Mouse (Mus musculus): Measurements from ENCODE around the gene Wdhd1. TPM values are rescaled to one million over a fixed set of nuclear protein-coding genes. Genes with fewer than 3 reads are reported as not detected.

Gene Wdhd1
- total and polyA plus RNA-seq, 3 experiments: 37.1 to 81.0 (median 61.4) TPM

- Histone ChIP-seq H3K27me3 (replicated peaks) (no peaks in the 10 kb centered on the region), H3K27ac (ENCODE audit: insufficient read depth, low read depth) (no peak overlapping the region), H3K79me2 (replicated peaks; ENCODE audit: control insufficient read depth, extremely low read depth, insufficient read depth, poor library complexity, severe bottlenecking) (no peaks in the 10 kb centered on the region), H3K9me3 (replicated peaks; ENCODE audit: low read length) (peaks cover 9% of the 10 kb centered on the region), H3K9ac (ENCODE audit: insufficient read depth, low read depth) (no peak overlapping the region), H3K4me3 (replicated peaks in 1 of 3; ENCODE audit: low read depth in 2 of 3, low read length in 2 of 3, poor library complexity in 1 of 3) (no peak overlapping the region), H3K4me1 (ENCODE audit: control insufficient read depth in 1 of 2, insufficient read depth in 2 of 2) (no peaks in the 10 kb centered on the region), H3K36me3 (replicated peaks in 1 of 2; ENCODE audit: control insufficient read depth in 1 of 2, insufficient read depth in 1 of 2, low read length in 1 of 2) (peaks cover 39 to 56% of the 10 kb centered on the region in 2 experiments), H3K4me2 (ENCODE audit: insufficient read depth, low read depth, poor library complexity, severe bottlenecking) (no peak overlapping the region)
- dilution Hi-C loops (cut with MboI; ENCODE audit: extremely low pct_ligation_motif_present, extremely low pct_unique_long_range_greater_than_20kb, low sequenced_read_pairs): no loop called here
- in situ Hi-C loops (cut with MboI; ENCODE audit: low pct_ligation_motif_present, low pct_unique_long_range_greater_than_20kb, low sequenced_read_pairs): loop anchor here (25.0 kb wide), 1 partner anchor 353 kb away; the partner anchor contains the start of gene Samd4
- no peak for TF ChIP-seq IRF4 (IDR thresholded peaks at IDR 0.05; ENCODE audit: low read depth, low read length)
- no peak for TF ChIP-seq ELF1 (IDR thresholded peaks at IDR 0.05; ENCODE audit: low read depth, low read length)
- TF ChIP-seq USF1 (IDR thresholded peaks at IDR 0.05; ENCODE audit: low read depth, low read length): no peak
- no peak for TF ChIP-seq ZMIZ1 (IDR thresholded peaks at IDR 0.05; ENCODE audit: low read depth, low read length)
- no peak for TF ChIP-seq BHLHE40 (IDR thresholded peaks at IDR 0.05; ENCODE audit: low read depth, low read length)
- TF ChIP-seq EP300 (IDR thresholded peaks at IDR 0.05; ENCODE audit: low read length): no peak
- no peak for TF ChIP-seq CHD1 (IDR thresholded peaks at IDR 0.05; ENCODE audit: low read depth, low read length)
- no peak for TF ChIP-seq CHD2 (IDR thresholded peaks at IDR 0.05; ENCODE audit: low read length)
- TF ChIP-seq POLR2A (IDR thresholded peaks at IDR 0.05; ENCODE audit: low read depth, low read length): no peak
- TF ChIP-seq CTCF (conservative IDR thresholded peaks at IDR 0.05 in 1 of 2, IDR thresholded peaks at IDR 0.05 in 1 of 2; ENCODE audit: low read depth in 2 of 2, low read length in 2 of 2): no peak
- TF ChIP-seq ETS1 (conservative IDR thresholded peaks at IDR 0.05; ENCODE audit: low read depth, low read length): no peak
- no peak for TF ChIP-seq MAX (IDR thresholded peaks at IDR 0.05; ENCODE audit: low read length)
- no peak for TF ChIP-seq MYC (IDR thresholded peaks at IDR 0.05; ENCODE audit: low read depth, low read length)
- no peak for TF ChIP-seq ZC3H11A (IDR thresholded peaks at IDR 0.05; ENCODE audit: low read depth, low read length)
- TF ChIP-seq RCOR1 (conservative IDR thresholded peaks at IDR 0.05; ENCODE audit: low read depth, low read length): no peak
- TF ChIP-seq MEF2A (IDR thresholded peaks at IDR 0.05; ENCODE audit: borderline replicate concordance, low read depth, low read length): no peak
- TF ChIP-seq JUN (IDR thresholded peaks at IDR 0.05; ENCODE audit: insufficient read depth, low read depth, low read length): no peak
- TF ChIP-seq TBP (conservative IDR thresholded peaks at IDR 0.05; ENCODE audit: low read depth, low read length): no peak
- no peak for DNase-seq (ENCODE audit: extremely low read depth)
These were observed 36.1 kb downstream of the Wdhd1 start for GRCm38 (mm10) chr14:47240600-47240999.

GRCm38 (mm10) chr14:47237286-47237685 lies 39.4 kb downstream of the Wdhd1 start:
- in situ Hi-C loops (cut with MboI; ENCODE audit: low pct_ligation_motif_present, low pct_unique_long_range_greater_than_20kb, low sequenced_read_pairs) (loop anchor here (25.0 kb wide), 1 partner anchor 350 kb away; the partner anchor contains the start of gene Samd4), dilution Hi-C loops (cut with MboI; ENCODE audit: extremely low pct_ligation_motif_present, extremely low pct_unique_long_range_greater_than_20kb, low sequenced_read_pairs) (no loop called here)
- Histone ChIP-seq H3K4me3 (replicated peaks in 1 of 3; ENCODE audit: low read depth in 2 of 3, low read length in 2 of 3, poor library complexity in 1 of 3) (no peak overlapping the region), H3K27me3 (replicated peaks) (no peaks in the 10 kb centered on the region), H3K9me3 (replicated peaks; ENCODE audit: low read length) (peaks cover 10% of the 10 kb centered on the region), H3K4me2 (ENCODE audit: insufficient read depth, low read depth, poor library complexity, severe bottlenecking) (no peak overlapping the region), H3K27ac (ENCODE audit: insufficient read depth, low read depth) (no peak overlapping the region), H3K36me3 (replicated peaks in 1 of 2; ENCODE audit: control insufficient read depth in 1 of 2, insufficient read depth in 1 of 2, low read length in 1 of 2) (peaks cover 18 to 26% of the 10 kb centered on the region in 2 experiments), H3K79me2 (replicated peaks; ENCODE audit: control insufficient read depth, extremely low read depth, insufficient read depth, poor library complexity, severe bottlenecking) (no peaks in the 10 kb centered on the region), H3K4me1 (ENCODE audit: control insufficient read depth in 1 of 2, insufficient read depth in 2 of 2) (no peaks in the 10 kb centered on the region), H3K9ac (ENCODE audit: insufficient read depth, low read depth) (no peak overlapping the region)
- TF ChIP-seq RAD21 (IDR thresholded peaks at IDR 0.05; ENCODE audit: low read depth, low read length): no peak
- TF ChIP-seq HCFC1 (IDR thresholded peaks at IDR 0.05; ENCODE audit: low read depth, low read length): no peak
- TF ChIP-seq KAT2A (IDR thresholded peaks at IDR 0.05; ENCODE audit: insufficient replicate concordance, low read length): no peak
- TF ChIP-seq MAFK (IDR thresholded peaks at IDR 0.05; ENCODE audit: insufficient replicate concordance, low read length): no peak
- TF ChIP-seq SIN3A (IDR thresholded peaks at IDR 0.05; ENCODE audit: low read length): no peak
- no peak for TF ChIP-seq EP300 (IDR thresholded peaks at IDR 0.05; ENCODE audit: low read length)
- TF ChIP-seq JUN (IDR thresholded peaks at IDR 0.05; ENCODE audit: insufficient read depth, low read depth, low read length): no peak
- TF ChIP-seq GABPA (IDR thresholded peaks at IDR 0.05; ENCODE audit: insufficient replicate concordance, low read depth, low read length): no peak
- no peak for TF ChIP-seq CHD1 (IDR thresholded peaks at IDR 0.05; ENCODE audit: low read depth, low read length)
- no peak for TF ChIP-seq PAX5 (IDR thresholded peaks at IDR 0.05; ENCODE audit: low read length)
- TF ChIP-seq BHLHE40 (IDR thresholded peaks at IDR 0.05; ENCODE audit: low read depth, low read length): no peak
- no peak for DNase-seq (ENCODE audit: extremely low read depth)

Data from CH12.LX (cell line).